Mouse (Mus musculus) thymus, adult 2 months (tissue): ENCODE data around the gene Acyp2.

ENCODE experiments used
- CTCF ChIP-seq: fragments of 200-500 bp; IDR thresholded peaks from 2 replicates; pipeline ENCODE4 v1.5.1; 2012; ENCODE audit warnings: mild to moderate bottlenecking, control low read depth, low read length, moderate library complexity, borderline replicate concordance; ENCODE audit not compliant: control insufficient read depth, poor library complexity, insufficient read depth; ENCODE audit errors: extremely low read depth
- POLR2A ChIP-seq: fragments of 200-500 bp; IDR thresholded peaks from 2 replicates; pipeline ENCODE4 v1.6.1; 2012; ENCODE audit warnings: mild to moderate bottlenecking, low read length, control low read depth, moderate library complexity; ENCODE audit not compliant: control insufficient read depth, poor library complexity, insufficient read depth; ENCODE audit errors: extremely low read depth

DNA sequence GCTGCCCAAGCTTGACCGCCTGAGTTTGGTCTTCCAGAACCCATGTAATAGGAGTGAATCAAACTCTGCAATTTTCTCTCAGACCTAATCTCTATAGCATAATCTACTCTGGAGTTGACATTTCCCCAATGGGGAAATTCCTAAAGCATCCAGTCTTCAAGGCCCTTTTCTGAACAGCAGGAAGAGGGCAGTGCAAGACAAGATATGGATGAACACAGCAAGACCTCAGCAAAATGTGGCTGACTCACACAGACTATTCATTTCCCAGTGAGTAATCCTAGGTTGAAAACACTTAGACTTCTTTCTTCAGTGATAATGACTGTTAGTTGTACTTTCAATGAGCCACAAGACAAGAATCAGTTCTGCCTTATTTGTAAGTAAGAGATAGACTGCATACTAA lies 26.7 kb upstream of the Acyp2 start:
- no peak for TF ChIP-seq POLR2A
- TF ChIP-seq CTCF: no peak
